Mouse (Mus musculus) T-helper 17 cell (primary cell): Measurements from ENCODE around the gene Tceanc2.

Experiments
- in situ Hi-C, 2 experiments: fragments of 300-600 bp; cut with MboI, MseI; formaldehyde crosslinking; loops; 1 replicate in 1 of 2; 2 replicates in 1 of 2; pipeline ENCODE4 v1.15.1; 2025; ENCODE audit warnings: high pct_unique_total_duplicates in 2 of 2

Tceanc2 gene

GRCm38 (mm10) chr4:107178830-107179490, at the start of gene Tceanc2:
Tceanc2 (minus strand) TSS chr4:107179116.
- in situ Hi-C loops = no loop called here

GRCm38 (mm10) chr4:107226313-107226712, 47.4 kb upstream of the Tceanc2 start:
- in situ Hi-C loops = no loop called here

- in situ Hi-C loops = no loop called here
Measured at GRCm38 (mm10) chr4:107223225-107224204, 44.6 kb upstream of the Tceanc2 start.

GRCm38 (mm10) chr4:107221524-107221923, 42.6 kb upstream of the Tceanc2 start:
- in situ Hi-C loops = no loop called here

- in situ Hi-C loops = loop anchor here in 1 of 2 experiments (10.0 kb wide), 1 partner anchor 437 kb away; no protein-coding TSS in a partner anchor
Measured at GRCm38 (mm10) chr4:107217574-107217973, 38.7 kb upstream of the Tceanc2 start.

GRCm38 (mm10) chr4:107213279-107214011, 34.5 kb upstream of the Tceanc2 start:
- in situ Hi-C loops = loop anchor here in 1 of 2 experiments (10.0 kb wide), 1 partner anchor 441 kb away; no protein-coding TSS in a partner anchor

GRCm38 (mm10) chr4:107211936-107212335, 33.0 kb upstream of the Tceanc2 start:
- in situ Hi-C loops = loop anchor here in 1 of 2 experiments (10.0 kb wide), 1 partner anchor 443 kb away; no protein-coding TSS in a partner anchor

- in situ Hi-C loops = loop anchor here in 1 of 2 experiments (10.0 kb wide), 1 partner anchor 443 kb away; no protein-coding TSS in a partner anchor
Measured at GRCm38 (mm10) chr4:107211465-107211864, 32.5 kb upstream of the Tceanc2 start.

GRCm38 (mm10) chr4:107210483-107211097, 31.7 kb upstream of the Tceanc2 start:
- in situ Hi-C loops = loop anchor here in 1 of 2 experiments (10.0 kb wide), 1 partner anchor 444 kb away; no protein-coding TSS in a partner anchor

- in situ Hi-C loops = no loop called here
Measured at GRCm38 (mm10) chr4:107208880-107209279, 30.0 kb upstream of the Tceanc2 start, which contains the start of gene Ldlrad1. Ldlrad1 (plus strand) TSS chr4:107209180.

GRCm38 (mm10) chr4:107207016-107207415, 28.1 kb upstream of the Tceanc2 start:
- in situ Hi-C loops = no loop called here

- in situ Hi-C loops = no loop called here
Measured at GRCm38 (mm10) chr4:107203001-107203400, 24.1 kb upstream of the Tceanc2 start.

GRCm38 (mm10) chr4:107201779-107202178, 22.9 kb upstream of the Tceanc2 start:
- in situ Hi-C loops = no loop called here

- in situ Hi-C loops = no loop called here
Measured at GRCm38 (mm10) chr4:107198072-107198471, 19.2 kb upstream of the Tceanc2 start.

GRCm38 (mm10) chr4:107196454-107196853, 17.5 kb upstream of the Tceanc2 start:
- in situ Hi-C loops = no loop called here

- in situ Hi-C loops = no loop called here
Measured at GRCm38 (mm10) chr4:107193841-107194240, 14.9 kb upstream of the Tceanc2 start.

- in situ Hi-C loops = no loop called here
Measured at GRCm38 (mm10) chr4:107185703-107186102, 6.8 kb upstream of the Tceanc2 start.

GRCm38 (mm10) chr4:107183203-107183602, 4.3 kb upstream of the Tceanc2 start:
- in situ Hi-C loops = no loop called here

GRCm38 (mm10) chr4:107182796-107183195, 3.9 kb upstream of the Tceanc2 start:
- in situ Hi-C loops = no loop called here

GRCm38 (mm10) chr4:107181866-107182265, 3.0 kb upstream of the Tceanc2 start:
- in situ Hi-C loops = no loop called here

GRCm38 (mm10) chr4:107180746-107181145, 1.8 kb upstream of the Tceanc2 start:
- in situ Hi-C loops = no loop called here
